Mouse (Mus musculus) kidney, postnatal 25 days (tissue): Measurements from ENCODE around the gene Cep85l.

Source experiments
- DNase-seq, 2 experiments: peaks; one replicate each; pipeline ENCODE4 v3.0.0; 2021; ENCODE audit warnings: mixed read lengths in 2 of 2

The Cep85l gene

GRCm38 (mm10) chr10:53341288-53341965, 38.3 kb downstream of the Cep85l start:
- DNase-seq, result no peak

- DNase-seq, result no peak
Observed at GRCm38 (mm10) chr10:53339045-53339444, 40.7 kb downstream of the Cep85l start.

- DNase-seq, result no peak
Observed at GRCm38 (mm10) chr10:53337162-53337923, 42.4 kb downstream of the Cep85l start, which contains the start of gene Pln. Gene Pln, plus strand, starts transcription at chr10:53337667.

GRCm38 (mm10) chr10:53335974-53336373, 43.8 kb downstream of the Cep85l start:
- no peak for DNase-seq

- no peak for DNase-seq
Observed at GRCm38 (mm10) chr10:53335266-53335665, 44.5 kb downstream of the Cep85l start.

GRCm38 (mm10) chr10:53332752-53333151, 47.0 kb downstream of the Cep85l start:
- DNase-seq, result no peak

- DNase-seq, result no peak
Observed at GRCm38 (mm10) chr10:53329257-53329656, 50.5 kb downstream of the Cep85l start.

GRCm38 (mm10) chr10:53326367-53326766, 53.4 kb downstream of the Cep85l start:
- DNase-seq, result no peak

- peak; percentile 45 to 51 for DNase-seq
Observed at GRCm38 (mm10) chr10:53324663-53325062, 55.1 kb downstream of the Cep85l start.

GRCm38 (mm10) chr10:53323367-53323766, 56.4 kb downstream of the Cep85l start:
- no peak for DNase-seq

GRCm38 (mm10) chr10:53306674-53307073, 73.1 kb downstream of the Cep85l start:
- no peak for DNase-seq

GRCm38 (mm10) chr10:53305867-53306266, 73.9 kb downstream of the Cep85l start:
- DNase-seq, result peak in 1 of 2 experiments; percentile 27

GRCm38 (mm10) chr10:53285147-53285546, 94.6 kb downstream of the Cep85l start:
- no peak for DNase-seq

GRCm38 (mm10) chr10:53272228-53272627, 107.5 kb downstream of the Cep85l start:
- DNase-seq, result no peak

GRCm38 (mm10) chr10:53262021-53262420, 117.7 kb downstream of the Cep85l start:
- DNase-seq, result no peak

GRCm38 (mm10) chr10:53235381-53235780, 144.4 kb downstream of the Cep85l start:
- DNase-seq, result no peak

- DNase-seq, result no peak
Observed at GRCm38 (mm10) chr10:53234683-53235082, 145.1 kb downstream of the Cep85l start.

GRCm38 (mm10) chr10:53234086-53234613, 145.6 kb downstream of the Cep85l start:
- no peak for DNase-seq

GRCm38 (mm10) chr10:53230809-53231208, 148.9 kb downstream of the Cep85l start:
- no peak for DNase-seq

GRCm38 (mm10) chr10:53229190-53229589, 150.6 kb downstream of the Cep85l start:
- no peak for DNase-seq
